Mouse (Mus musculus): ENCODE data around the gene Nfia. TPM values are rescaled to one million over a fixed set of nuclear protein-coding genes. Genes with fewer than 3 reads are reported as not detected.

The Nfia gene
- polyA plus RNA-seq, 1 experiment from 2014 or later: 31.1 TPM

GRCm38 (mm10) chr4:97918675-97919074 is 146.1 kb downstream of the Nfia start:
- ATAC-seq (ENCODE audit: extremely low read depth, insufficient number of reproducible peaks, low FRiP score, low TSS enrichment): no peak
- H3K4me3 ChIP-seq: no peak overlapping the region
- no peak overlapping the region for H3K9ac ChIP-seq
- no peak overlapping the region for H3K4me2 ChIP-seq
- H3K27ac ChIP-seq (replicated peaks): no peak overlapping the region; the same call in 1 of the 2 replicates
- H3K9me3 ChIP-seq: no peaks in the 10 kb centered on the region
- peaks cover 61% of the 10 kb centered on the region for H3K4me1 ChIP-seq
- H3K36me3 ChIP-seq: no peaks in the 10 kb centered on the region
- WGBS: 50% methylated on average over 3 of the region's 3 CpGs
- H3K27me3 ChIP-seq (replicated peaks): no peaks in the 10 kb centered on the region

DNA sequence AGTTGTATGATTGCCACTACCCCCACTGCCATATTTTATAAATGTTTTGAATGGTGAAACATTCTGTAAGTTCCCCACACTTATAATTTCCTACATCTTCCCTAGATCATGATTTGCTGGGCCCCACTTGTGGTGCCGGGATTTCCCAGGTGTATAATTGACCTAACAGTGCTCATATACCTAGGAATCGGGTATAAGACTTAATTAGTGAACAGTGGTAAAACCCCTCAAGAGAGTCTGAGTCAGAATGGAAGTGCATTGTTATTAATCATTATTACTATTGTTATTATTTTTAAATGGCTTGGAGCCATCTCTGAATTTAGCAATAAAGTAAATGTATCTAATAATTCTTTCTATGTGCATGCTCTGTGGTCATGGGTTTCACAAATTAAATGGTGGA is 147.2 kb downstream of the Nfia start:
- ATAC-seq (ENCODE audit: extremely low read depth, insufficient number of reproducible peaks, low FRiP score, low TSS enrichment): no peak
- Histone ChIP-seq H3K9ac (peak overlapping the region; percentile 71), H3K9me3 (no peaks in the 10 kb centered on the region), H3K27ac (replicated peaks) (peak overlapping the region; percentile 84), H3K4me3 (no peak overlapping the region), H3K4me2 (peak overlapping the region; percentile 64), H3K4me1 (peaks cover 65% of the 10 kb centered on the region), H3K27me3 (replicated peaks) (no peaks in the 10 kb centered on the region), H3K36me3 (no peaks in the 10 kb centered on the region)
- 80% methylated on average over 2 of the region's 2 CpGs for WGBS

DNA sequence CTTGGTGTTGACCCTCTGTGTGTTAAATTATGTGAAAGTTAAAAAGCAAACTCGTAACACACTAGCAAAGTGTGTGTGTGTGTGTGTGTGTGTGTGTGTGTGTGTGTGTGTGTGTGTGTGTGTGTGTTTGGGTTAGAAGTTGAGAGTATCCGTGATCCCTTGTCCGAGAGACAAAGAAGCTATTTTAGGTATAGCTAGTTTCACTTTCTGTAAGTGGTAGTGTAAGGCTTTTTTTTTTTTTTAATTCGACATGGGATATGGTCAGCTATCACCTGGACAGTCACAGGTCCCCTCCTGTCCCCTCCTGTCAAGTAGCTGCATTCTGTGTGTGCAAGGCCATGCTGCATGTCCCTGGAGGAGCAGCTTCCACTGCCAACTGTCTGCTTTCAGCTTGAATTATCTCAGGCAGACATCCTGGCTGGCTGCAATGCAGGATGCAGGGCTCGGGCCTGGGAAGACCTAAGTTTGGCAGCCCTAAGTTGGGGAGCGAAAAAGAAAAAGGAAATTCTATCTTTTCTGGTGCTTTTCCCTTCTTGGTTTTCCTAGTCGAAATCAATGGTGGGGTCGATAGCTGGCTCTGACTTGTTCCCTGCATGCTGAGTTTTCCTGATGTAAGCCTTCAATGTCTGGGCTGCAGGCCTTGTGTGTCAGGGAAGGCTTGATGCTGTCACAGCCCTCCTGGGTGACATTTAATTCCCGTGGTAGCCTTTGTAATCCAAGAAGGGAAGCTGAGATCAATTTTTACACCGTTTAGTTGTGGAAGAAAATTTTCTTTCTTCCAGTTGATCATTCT is 147.9 kb downstream of the Nfia start:
- peak overlapping the region; percentile 28 for H3K4me3 ChIP-seq
- 24% methylated on average over 10 of the region's 10 CpGs for WGBS

GRCm38 (mm10) chr4:97921682-97922081 is 149.1 kb downstream of the Nfia start:
- ATAC-seq (ENCODE audit: extremely low read depth, insufficient number of reproducible peaks, low FRiP score, low TSS enrichment): no peak

More for the DNA sequence above, 147.9 kb downstream of the Nfia start:
- Histone ChIP-seq H3K27ac (replicated peaks) (peak overlapping the region; percentile 84), H3K4me1 (peaks cover 72% of the 10 kb centered on the region), H3K36me3 (no peaks in the 10 kb centered on the region), H3K4me2 (peak overlapping the region; percentile 64), H3K9me3 (no peaks in the 10 kb centered on the region), H3K9ac (peak overlapping the region; percentile 71), H3K27me3 (replicated peaks) (no peaks in the 10 kb centered on the region)
- ATAC-seq (ENCODE audit: extremely low read depth, insufficient number of reproducible peaks, low FRiP score, low TSS enrichment): peak; percentile 71; the same call in 1 of the 2 replicates

DNA sequence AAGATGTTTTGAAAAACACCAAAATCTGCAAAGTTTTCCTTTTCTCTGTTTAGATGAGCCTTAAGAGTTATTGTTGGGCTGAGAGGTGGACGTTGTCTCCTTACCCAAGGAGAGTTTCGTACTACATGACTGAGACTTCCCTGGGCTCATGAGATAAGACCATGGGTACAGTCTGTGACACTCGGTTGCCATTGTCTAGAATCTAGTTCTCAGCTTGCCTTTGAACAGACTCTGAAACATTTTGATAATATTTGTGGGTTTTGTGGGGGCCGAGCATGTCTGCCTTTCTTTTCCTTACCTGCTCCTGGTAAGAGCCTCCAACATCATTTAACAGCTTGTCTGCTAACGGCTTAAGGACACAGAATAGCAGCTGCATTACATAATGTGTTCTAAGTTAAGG is 150.7 kb downstream of the Nfia start:
- WGBS: 45% methylated on average over 5 of the region's 5 CpGs
- Histone ChIP-seq H3K27ac (replicated peaks) (peak overlapping the region; percentile 79), H3K4me3 (no peak overlapping the region), H3K9me3 (no peaks in the 10 kb centered on the region), H3K36me3 (no peaks in the 10 kb centered on the region), H3K27me3 (replicated peaks) (no peaks in the 10 kb centered on the region), H3K9ac (no peak overlapping the region), H3K4me1 (peaks cover 75% of the 10 kb centered on the region), H3K4me2 (0 out of 2 replicates have a peak overlapping the region, but pooled peaks have one; percentile 11)
- ATAC-seq (ENCODE audit: extremely low read depth, insufficient number of reproducible peaks, low FRiP score, low TSS enrichment): no peak

More at GRCm38 (mm10) chr4:97921682-97922081, 149.1 kb downstream of the Nfia start:
- H3K9ac ChIP-seq: no peak overlapping the region
- H3K4me3 ChIP-seq: no peak overlapping the region
- H3K4me2 ChIP-seq: no peak overlapping the region
- no peaks in the 10 kb centered on the region for H3K9me3 ChIP-seq
- H3K27me3 ChIP-seq (replicated peaks): no peaks in the 10 kb centered on the region
- H3K27ac ChIP-seq (replicated peaks): no peak overlapping the region
- H3K4me1 ChIP-seq: peaks cover 80% of the 10 kb centered on the region
- H3K36me3 ChIP-seq: no peaks in the 10 kb centered on the region

GRCm38 (mm10) chr4:97923876-97924316 is 151.4 kb downstream of the Nfia start:
- ATAC-seq (ENCODE audit: extremely low read depth, insufficient number of reproducible peaks, low FRiP score, low TSS enrichment): no peak
- 52% methylated on average over 8 of the region's 8 CpGs for WGBS
- Histone ChIP-seq H3K4me3 (no peak overlapping the region), H3K27ac (replicated peaks) (peak overlapping the region; percentile 79), H3K9me3 (no peaks in the 10 kb centered on the region), H3K9ac (no peak overlapping the region), H3K27me3 (replicated peaks) (no peaks in the 10 kb centered on the region), H3K36me3 (no peaks in the 10 kb centered on the region), H3K4me2 (0 out of 2 replicates have a peak overlapping the region, but pooled peaks have one; percentile 11), H3K4me1 (peaks cover 69% of the 10 kb centered on the region)

- no peaks in the 10 kb centered on the region for H3K36me3 ChIP-seq
- no peak overlapping the region for H3K9ac ChIP-seq
- H3K27me3 ChIP-seq (replicated peaks): no peaks in the 10 kb centered on the region
- no peaks in the 10 kb centered on the region for H3K9me3 ChIP-seq
- H3K4me3 ChIP-seq: no peak overlapping the region
- H3K4me1 ChIP-seq: peaks cover 64% of the 10 kb centered on the region
- H3K27ac ChIP-seq (replicated peaks): peak overlapping the region; percentile 79
- 57% methylated on average over 5 of the region's 5 CpGs for WGBS
- ATAC-seq (ENCODE audit: extremely low read depth, insufficient number of reproducible peaks, low FRiP score, low TSS enrichment): no peak
- H3K4me2 ChIP-seq: 0 out of 2 replicates have a peak overlapping the region, but pooled peaks have one; percentile 11
These were observed 151.9 kb downstream of the Nfia start for GRCm38 (mm10) chr4:97924414-97924813.

GRCm38 (mm10) chr4:97924855-97925254 is 152.3 kb downstream of the Nfia start:
- no peak overlapping the region for H3K9ac ChIP-seq
- no peaks in the 10 kb centered on the region for H3K36me3 ChIP-seq
- H3K4me1 ChIP-seq: peaks cover 64% of the 10 kb centered on the region
- no peak for ATAC-seq (ENCODE audit: extremely low read depth, insufficient number of reproducible peaks, low FRiP score, low TSS enrichment)
- no peak overlapping the region for H3K4me2 ChIP-seq
- no peaks in the 10 kb centered on the region for H3K9me3 ChIP-seq
- peak overlapping the region; percentile 79 for H3K27ac ChIP-seq (replicated peaks)
- no peak overlapping the region for H3K4me3 ChIP-seq
- no peaks in the 10 kb centered on the region for H3K27me3 ChIP-seq (replicated peaks)
- 85% methylated on average over 3 of the region's 3 CpGs for WGBS

GRCm38 (mm10) chr4:97925644-97926043 is 153.1 kb downstream of the Nfia start:
- H3K27me3 ChIP-seq (replicated peaks): no peaks in the 10 kb centered on the region
- no peaks in the 10 kb centered on the region for H3K9me3 ChIP-seq
- H3K36me3 ChIP-seq: no peaks in the 10 kb centered on the region
- H3K4me3 ChIP-seq: no peak overlapping the region
- H3K27ac ChIP-seq (replicated peaks): 0 out of 2 replicates have a peak overlapping the region, but pooled peaks have one; percentile 28
- ATAC-seq (ENCODE audit: extremely low read depth, insufficient number of reproducible peaks, low FRiP score, low TSS enrichment): no peak
- peaks cover 63% of the 10 kb centered on the region for H3K4me1 ChIP-seq
- WGBS: 70% methylated on average over 4 of the region's 4 CpGs
- H3K4me2 ChIP-seq: no peak overlapping the region
- peak overlapping the region; percentile 37; the same call in 1 of the 2 replicates for H3K9ac ChIP-seq

DNA sequence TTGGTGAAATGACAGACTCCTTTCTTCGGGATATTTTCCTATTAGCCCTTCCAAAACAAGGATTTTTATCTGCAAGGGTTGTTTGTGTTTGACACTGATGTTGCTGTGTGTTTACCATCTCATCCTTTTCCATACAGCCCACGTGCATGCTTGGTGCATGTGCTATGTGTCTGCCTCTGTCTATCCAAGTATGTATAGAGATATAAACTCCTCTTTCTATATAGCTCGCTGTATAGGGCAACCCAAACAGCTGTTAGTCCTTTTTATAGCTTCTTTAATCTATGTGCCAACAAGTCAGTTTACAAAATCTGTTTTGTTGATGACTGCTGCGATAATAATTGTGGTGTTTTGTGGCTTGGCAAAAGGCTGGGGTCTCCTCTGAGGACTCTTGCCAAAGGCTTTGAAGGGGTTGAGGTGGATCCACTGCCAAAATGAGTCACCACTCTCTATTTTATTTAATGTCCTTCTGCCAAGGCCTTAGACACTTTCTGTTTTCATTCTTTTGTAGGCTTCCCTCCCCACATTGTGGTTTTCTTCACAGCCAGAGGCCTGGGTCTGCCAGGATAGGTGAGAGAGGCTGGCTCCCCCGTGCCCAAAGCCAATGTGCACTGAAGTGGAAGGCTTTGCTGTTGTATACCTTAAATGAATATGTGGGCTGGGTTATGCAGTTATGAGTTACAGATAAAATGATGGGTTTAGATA is 154.2 kb downstream of the Nfia start:
- no peak overlapping the region for H3K4me2 ChIP-seq
- no peaks in the 10 kb centered on the region for H3K9me3 ChIP-seq
- no peaks in the 10 kb centered on the region for H3K36me3 ChIP-seq
- no peak overlapping the region for H3K4me3 ChIP-seq
- H3K27ac ChIP-seq (replicated peaks): 0 out of 2 replicates have a peak overlapping the region, but pooled peaks have one; percentile 3
- H3K4me1 ChIP-seq: peaks cover 60% of the 10 kb centered on the region
- WGBS: 66% methylated on average over 5 of the region's 5 CpGs
- H3K9ac ChIP-seq: no peak overlapping the region
- no peak for ATAC-seq (ENCODE audit: extremely low read depth, insufficient number of reproducible peaks, low FRiP score, low TSS enrichment)
- no peaks in the 10 kb centered on the region for H3K27me3 ChIP-seq (replicated peaks)

DNA sequence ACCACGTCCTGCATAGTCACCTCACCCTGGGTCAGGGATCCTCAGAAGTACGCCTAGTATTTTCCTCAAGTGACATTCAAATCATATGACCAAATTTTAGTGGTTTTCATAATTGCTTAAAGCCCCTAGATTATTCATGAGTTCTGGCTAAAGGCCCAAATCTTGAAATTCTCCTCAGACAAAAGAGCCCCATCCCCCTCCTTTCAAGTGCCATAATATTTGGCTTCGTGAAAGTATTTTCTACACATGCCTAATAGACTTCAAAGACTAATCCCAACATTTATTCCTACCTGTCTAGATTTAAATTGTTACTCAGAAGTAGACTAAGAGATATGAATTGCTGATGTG is 154.7 kb downstream of the Nfia start:
- Histone ChIP-seq H3K27me3 (replicated peaks) (no peaks in the 10 kb centered on the region), H3K4me2 (no peak overlapping the region), H3K27ac (replicated peaks) (0 out of 2 replicates have a peak overlapping the region, but pooled peaks have one; percentile 3), H3K9me3 (no peaks in the 10 kb centered on the region), H3K4me1 (peaks cover 62% of the 10 kb centered on the region), H3K36me3 (no peaks in the 10 kb centered on the region), H3K4me3 (no peak overlapping the region), H3K9ac (no peak overlapping the region)
- no peak for ATAC-seq (ENCODE audit: extremely low read depth, insufficient number of reproducible peaks, low FRiP score, low TSS enrichment)
- 73% methylated on average over 3 of the region's 3 CpGs for WGBS
